In the genomic region with DNA sequence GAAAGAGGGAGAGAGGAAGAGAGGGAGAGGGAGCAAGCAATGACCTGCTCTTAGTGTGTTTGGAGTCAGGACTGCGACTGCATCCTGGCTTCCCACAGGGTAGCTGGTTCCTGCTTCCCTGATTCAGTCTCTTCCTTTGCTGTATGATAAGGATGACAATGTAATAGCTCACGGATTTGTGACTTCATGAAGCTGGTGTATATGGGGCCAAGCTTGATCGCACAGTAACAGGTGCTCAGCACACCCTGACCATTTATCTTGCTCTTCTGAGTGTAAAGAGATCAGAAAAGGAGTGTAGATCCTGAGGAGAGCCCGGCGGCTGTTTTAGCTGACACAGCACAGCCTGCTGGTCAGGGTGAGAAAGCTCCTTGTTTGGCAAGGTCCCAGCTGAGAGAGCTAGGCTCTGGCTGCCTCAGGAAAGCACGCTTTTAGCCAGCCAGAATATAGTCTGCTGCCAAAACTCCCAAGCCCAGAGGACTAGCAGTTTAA, we compare ENCODE assay signal across 9 mouse cellular contexts.
A peak's percentile ranks its signal among the peaks of the same experiment; 100 is the strongest.
DNase-seq lines count a peak whose midpoint lies in the region; ATAC-seq lines count a peak whose summit lies in the region.
"Had no signal": no experiment of that assay in that cellular context is flagged by ENCODE, and none has a peak within 500 bp of the region (broad histone marks: within the 10 kb centered on the region; RNA-seq: fewer than 3 reads in every experiment).

No protein-coding gene starts in this region.

- DNase-seq in NIH3T3 (ENCODE audit: low read depth) = peak; percentile 97
- DNase-seq in cerebellum, postnatal 10 days = peak; percentile 96 to 97
- peak; percentile 65 to 73 for DNase-seq in frontal cortex, postnatal 14 days (ENCODE audit: low spot score in 2 of 2)
- peak; percentile 56 for DNase-seq in hindbrain, embryonic 11.5 days (ENCODE audit: low spot score)
- DNase-seq in layer of hippocampus, adult 9-11 months = peak; percentile 90
- DNase-seq in lung, postnatal 36 days = peak; percentile 91
- peak; percentile 74 for DNase-seq in retina, postnatal 1 day
- peak; percentile 36 for DNase-seq in urinary bladder, adult 2 months (ENCODE audit: low spot score)

- H3K4me2 ChIP-seq in hindbrain, embryonic 11.5 days (replicated peaks; ENCODE audit: low read depth, low read length) = no peak overlapping the region
- H3K4me2 ChIP-seq: liver, embryonic 15.5 days had no signal

- no peak overlapping the region for H3K9ac ChIP-seq in hindbrain, embryonic 11.5 days (ENCODE audit: low read depth, low read length)
- H3K9ac ChIP-seq: liver, embryonic 15.5 days had no signal

- H3K36me3 ChIP-seq in hindbrain, embryonic 11.5 days (ENCODE audit: control insufficient read depth, insufficient read depth, low read length) = no peaks in the 10 kb centered on the region
- H3K36me3 ChIP-seq: liver, embryonic 15.5 days had no signal

- H3K27ac ChIP-seq in hindbrain, embryonic 11.5 days (ENCODE audit: low read depth, low read length) = no peak overlapping the region
- H3K27ac ChIP-seq: liver, embryonic 15.5 days had no signal

- no peaks in the 10 kb centered on the region for H3K4me1 ChIP-seq in hindbrain, embryonic 11.5 days (replicated peaks; ENCODE audit: control insufficient read depth, insufficient read depth, low read length)
- H3K4me1 ChIP-seq: liver, embryonic 15.5 days had no signal

- 27% methylated on average over 6 of the region's 6 CpGs for WGBS in hindbrain, embryonic 11.5 days

- ATAC-seq in hindbrain, embryonic 11.5 days (ENCODE audit: low FRiP score) = 0 out of 2 replicates have a peak, but pooled peaks have one; percentile 22

- H3K27me3 ChIP-seq in hindbrain, embryonic 11.5 days (ENCODE audit: control insufficient read depth, insufficient read depth, low read length) = no peaks in the 10 kb centered on the region
- H3K27me3 ChIP-seq: liver, embryonic 15.5 days had no signal

- no peak overlapping the region for H3K4me3 ChIP-seq in hindbrain, embryonic 11.5 days (ENCODE audit: low read depth, low read length)
- H3K4me3 ChIP-seq: liver, embryonic 15.5 days had no signal

- H3K9me3 ChIP-seq in hindbrain, embryonic 11.5 days (ENCODE audit: control insufficient read depth, low read length) = no peaks in the 10 kb centered on the region
- H3K9me3 ChIP-seq: liver, embryonic 15.5 days had no signal

Comparison
In these comparisons a context has a peak if more than half of its experiments do, and no peak if none do; other contexts are left out.
1. DNase-seq: peak in every context shown above with its lines; median percentile 97 in NIH3T3; 96 in cerebellum, postnatal 10 days; 91 in lung, postnatal 36 days; 90 in layer of hippocampus, adult 9-11 months; 74 in retina, postnatal 1 day; 69 in frontal cortex, postnatal 14 days; 56 in hindbrain, embryonic 11.5 days; 36 in urinary bladder, adult 2 months.